Mouse (Mus musculus) erythroid progenitor cell, adult 5-6 weeks (primary cell): Measurements from ENCODE around the gene Nr1i3. TPM values are rescaled to one million over a fixed set of nuclear protein-coding genes. Genes with fewer than 3 reads are reported as not detected.

Source experiments
- ATAC-seq: replicated peaks from 2 replicates; pipeline ENCODE4 v1.8.0; 2016; ENCODE audit warnings: moderate number of reproducible peaks, mild to moderate bottlenecking, moderate TSS enrichment, inconsistent platforms; ENCODE audit not compliant: poor library complexity, low FRiP score, severe bottlenecking
- total RNA-seq, 2 experiments: library from RNA; stranded (forward) in 1 of 2; stranded (reverse) in 1 of 2; fragments of 150-400 nt in 1 of 2; fragments of 186-747, 209-891 nt in 1 of 2; gene quantifications; 2 replicates each; pipeline versions ENCODE4 v1.2.3 to v1.2.4; 2015 to 2017; ENCODE audit warnings: low replicate concordance in 2 of 2

Gene Nr1i3
- total RNA-seq (2015; ENCODE audit: low replicate concordance) (not detected in 2 replicates), total RNA-seq (2017; ENCODE audit: low replicate concordance) (0.39 TPM in 1 of 2 replicates, not detected in the other)

DNA sequence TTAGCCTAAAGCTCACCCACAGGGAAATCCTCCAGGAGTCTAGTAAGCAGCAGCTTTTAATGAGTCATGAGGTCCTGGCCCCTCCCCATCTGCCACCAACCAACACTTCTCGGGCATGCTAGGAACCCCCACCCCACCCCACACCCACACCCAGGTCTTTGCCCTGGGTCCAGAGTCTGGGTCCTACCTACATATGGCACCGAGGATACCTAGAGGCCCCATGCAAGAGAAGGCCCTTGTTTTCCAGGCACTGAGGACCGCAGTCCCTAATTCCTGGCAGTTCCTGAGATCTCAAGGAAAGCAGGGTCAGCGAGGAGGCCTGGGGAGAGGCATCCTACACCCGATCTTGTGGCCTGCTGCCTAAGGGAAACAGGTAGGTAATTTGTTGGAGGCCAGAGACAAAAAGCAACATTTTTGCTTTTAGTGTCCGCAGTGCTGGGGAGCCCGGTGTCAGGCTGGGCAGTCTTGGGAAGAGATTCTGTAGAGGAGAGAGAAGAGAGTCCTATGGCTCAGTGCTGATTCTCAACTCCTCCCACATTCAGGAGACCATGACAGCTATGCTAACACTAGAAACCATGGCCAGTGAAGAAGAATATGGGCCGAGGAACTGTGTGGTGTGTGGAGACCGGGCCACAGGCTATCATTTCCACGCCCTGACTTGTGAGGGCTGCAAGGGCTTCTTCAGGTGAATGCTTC is at the start of gene Nr1i3:
Gene Nr1i3, plus strand, starts transcription at position 170 of the 696 bp plus-strand sequence.
- ATAC-seq = no peak

DNA sequence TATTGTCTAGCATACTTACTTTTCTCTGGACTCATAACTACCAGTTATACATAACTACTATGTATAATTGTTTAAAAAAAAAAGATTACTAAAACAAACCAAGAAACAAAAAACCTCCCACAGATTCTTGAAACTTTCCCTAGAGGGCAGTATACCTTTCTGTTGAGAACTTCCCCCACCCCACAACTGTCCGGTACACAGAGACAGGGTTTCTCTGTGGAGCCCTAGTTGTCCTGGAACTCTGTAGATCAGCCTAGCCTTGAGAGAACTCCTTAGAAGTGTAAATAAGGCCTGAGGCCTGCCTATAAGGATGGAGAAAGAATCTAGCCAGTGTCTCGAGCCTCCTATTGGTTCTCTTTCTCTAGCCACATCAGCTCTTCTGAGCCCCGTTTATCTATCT is 49.5 kb upstream of the Nr1i3 start:
- ATAC-seq = no peak

DNA sequence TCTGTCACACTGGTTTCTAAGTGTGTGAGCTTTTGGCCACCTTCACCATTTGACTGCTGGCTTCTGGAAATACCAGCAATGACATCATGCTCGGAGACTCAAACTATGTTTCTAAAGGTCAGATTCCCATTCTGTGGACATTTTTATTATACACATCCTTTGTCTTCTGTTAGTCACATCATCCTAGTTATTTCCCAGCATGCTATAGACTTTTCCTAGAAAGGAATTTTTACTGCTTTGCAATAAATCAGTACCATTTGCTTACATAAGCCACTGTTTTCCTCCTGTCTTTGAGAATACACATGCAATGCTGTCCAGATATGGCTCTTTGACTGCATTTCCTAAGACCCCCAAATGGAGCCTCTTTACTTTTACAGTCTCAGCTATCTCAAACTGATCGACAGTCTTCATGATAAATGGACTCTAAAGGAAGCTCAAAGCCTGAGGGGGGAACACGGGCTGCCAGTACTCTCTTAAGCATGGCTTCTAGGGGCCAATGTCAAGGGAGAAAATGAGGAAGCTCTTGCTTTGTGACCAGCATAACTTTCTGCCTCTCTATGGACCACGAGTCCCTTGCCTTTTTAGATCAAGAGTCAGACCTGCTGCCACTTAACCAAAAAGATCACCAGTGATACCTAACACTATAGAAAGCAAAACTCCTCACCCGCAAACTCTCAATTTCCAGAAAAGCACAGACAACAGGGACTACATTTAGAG is 48.0 kb upstream of the Nr1i3 start:
- no peak for ATAC-seq

DNA sequence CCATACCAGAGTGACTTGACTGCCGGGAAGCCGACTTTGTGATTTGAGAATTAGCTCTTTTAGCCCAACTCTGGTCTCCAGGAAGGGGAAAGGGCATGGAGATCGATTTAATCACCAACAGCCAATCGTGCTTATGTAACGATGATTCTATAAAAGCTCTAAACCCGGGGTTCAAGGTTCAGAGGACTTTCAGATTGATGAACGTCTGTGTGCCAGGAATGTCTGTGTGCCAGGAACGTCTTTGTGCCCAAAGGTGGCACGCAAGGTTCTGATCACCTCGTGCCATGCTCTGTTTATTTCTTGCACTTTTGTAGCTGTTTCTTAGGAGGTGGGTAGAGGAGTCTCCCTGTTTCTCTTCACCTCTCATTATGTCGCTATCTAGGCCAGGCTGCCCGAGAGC is 44.9 kb upstream of the Nr1i3 start:
- ATAC-seq = no peak

DNA sequence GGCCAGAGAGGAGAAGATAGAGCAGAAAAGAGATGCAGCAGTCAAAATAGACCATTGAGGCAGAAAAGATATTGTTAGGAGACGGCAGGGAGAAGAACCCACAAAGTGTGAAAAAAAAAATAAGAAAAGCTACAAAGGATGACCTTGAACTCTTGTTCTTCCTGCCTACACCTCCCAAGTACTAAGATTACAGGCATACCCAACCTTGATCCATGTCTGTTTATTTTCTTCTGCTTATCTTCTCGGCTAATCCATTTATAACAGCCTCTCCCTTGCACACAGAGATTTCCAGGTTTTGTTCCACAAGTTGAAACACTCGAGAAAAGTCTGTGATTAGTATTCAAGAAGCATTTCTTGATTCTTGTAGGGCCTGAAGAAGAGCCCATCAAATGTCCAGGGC is 43.9 kb upstream of the Nr1i3 start:
- no peak for ATAC-seq

DNA sequence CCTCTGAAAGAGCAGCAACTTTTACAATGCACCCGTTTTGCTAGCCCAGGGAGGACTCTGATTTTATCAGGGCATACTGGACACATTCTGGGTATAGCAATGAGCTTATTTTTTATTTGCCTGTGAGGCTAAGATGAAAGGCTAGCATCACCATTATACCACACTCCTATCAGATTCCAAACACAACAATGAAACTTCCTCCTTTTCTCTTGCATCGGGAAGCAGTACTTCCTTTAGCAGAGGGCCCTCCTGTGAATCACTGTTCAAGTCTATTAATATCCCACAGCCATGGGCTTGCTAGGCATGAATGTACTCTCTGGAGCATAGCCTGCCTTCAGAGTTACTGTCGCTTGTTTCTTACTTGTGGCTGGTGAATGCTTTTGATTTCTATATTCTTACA is 42.6 kb upstream of the Nr1i3 start:
- no peak for ATAC-seq

DNA sequence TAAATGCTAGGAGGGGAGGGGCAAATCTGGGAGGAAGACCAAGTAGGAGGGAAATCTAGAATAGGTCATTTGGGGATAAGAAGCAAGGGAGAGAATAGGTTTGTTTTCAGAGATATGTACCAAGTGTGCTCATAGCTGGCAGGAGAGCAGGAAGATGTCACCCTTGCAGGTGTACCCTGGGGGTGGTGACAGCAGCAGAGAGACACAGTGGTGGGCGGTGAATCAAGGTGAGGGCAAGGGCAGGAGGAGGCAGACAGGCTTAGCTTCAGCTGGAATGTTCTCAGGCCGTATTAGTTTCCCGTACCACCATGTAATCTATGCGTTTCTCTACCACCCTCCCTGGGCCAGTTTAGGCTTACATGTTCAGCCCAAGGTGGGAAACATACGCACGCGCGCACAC is 41.0 kb upstream of the Nr1i3 start:
- ATAC-seq = no peak

DNA sequence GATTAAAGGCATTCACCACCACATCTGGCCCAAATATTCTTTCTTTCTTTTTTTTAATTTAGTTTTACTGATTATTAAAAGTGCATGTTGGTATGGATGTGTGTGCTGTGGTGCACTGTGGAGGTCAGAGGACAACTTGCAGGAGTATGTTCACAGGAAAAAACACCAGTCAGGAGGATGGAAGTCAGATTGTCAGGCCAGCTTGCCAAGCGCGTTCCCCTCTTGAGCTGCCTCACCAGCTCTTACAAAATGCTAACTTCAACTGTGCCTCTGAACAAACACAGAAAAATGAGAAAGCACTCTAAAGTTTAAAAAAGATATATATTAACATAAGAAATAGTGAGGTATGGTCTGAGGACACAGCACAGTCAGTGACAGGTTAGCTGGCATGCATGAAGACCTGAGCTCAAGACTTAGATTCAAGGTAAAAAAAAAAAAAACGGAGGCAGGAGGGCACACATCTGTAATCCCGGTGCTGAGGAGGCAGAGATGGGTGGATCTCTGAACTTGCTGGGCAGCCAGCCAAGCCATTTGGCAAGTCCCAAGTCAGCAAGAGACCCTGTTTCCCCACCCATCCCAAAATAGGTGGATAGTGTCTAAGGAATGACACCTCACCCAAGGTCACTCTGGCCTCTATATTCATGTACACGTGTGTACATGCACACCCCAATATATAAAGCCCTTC is 34.1 kb upstream of the Nr1i3 start:
- no peak for ATAC-seq

DNA sequence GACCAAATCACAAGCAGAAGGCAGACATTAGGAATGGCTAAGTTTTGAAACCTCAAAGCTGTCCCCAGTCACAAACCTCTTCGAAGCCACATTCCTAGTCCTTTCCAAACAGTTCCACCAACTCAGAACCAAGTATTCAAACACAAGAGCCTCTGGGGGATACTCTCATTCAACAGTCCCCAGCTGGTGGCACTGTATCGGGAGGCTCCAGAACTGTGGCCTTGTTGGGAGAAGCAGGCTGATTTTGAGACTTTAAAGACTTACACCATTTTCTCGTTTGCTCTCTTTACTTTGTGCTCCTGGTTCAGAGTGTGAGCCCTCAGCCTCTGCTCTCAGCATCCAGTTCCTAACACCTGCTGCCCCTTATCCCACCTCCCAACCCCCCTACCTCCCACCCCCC is 30.7 kb upstream of the Nr1i3 start:
- no peak for ATAC-seq

DNA sequence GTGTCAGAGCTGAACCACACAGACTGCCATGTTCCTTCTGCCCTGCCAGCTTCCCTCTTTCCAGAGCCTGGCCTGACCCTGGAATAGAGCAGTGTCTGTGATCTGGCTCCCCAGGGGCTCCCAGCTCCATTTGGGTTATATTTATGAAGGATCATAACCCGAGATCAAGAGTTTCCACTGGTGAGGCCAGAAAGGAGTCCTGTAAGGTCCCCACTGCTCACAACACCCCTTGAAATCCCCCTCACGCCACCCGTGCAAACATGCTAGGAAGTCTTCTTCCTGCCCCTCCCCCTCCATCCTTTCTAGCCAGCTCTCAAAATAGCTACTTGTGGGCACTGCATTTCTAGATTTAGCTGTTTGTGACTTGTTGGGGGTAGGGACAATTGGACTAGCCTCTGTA is 30.1 kb upstream of the Nr1i3 start:
- no peak for ATAC-seq

DNA sequence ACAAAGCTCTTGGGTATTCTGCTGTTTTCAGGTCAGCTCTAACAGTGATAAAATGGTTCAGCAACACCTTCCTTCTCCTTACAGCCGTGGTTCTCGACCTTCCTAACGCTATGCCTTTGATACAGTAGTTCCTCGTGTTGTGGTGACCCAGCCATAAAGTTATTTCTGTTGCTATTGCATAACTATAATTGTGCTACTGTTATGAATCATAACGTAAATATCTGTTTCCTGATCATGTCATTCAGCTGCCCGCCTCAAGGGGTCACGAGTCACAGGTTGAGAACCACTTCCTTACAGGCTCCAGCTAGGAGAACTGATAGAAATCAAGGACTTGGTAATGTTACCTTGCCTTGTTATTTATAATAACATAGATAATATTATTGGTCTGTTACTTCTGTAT is 29.5 kb upstream of the Nr1i3 start:
- no peak for ATAC-seq

DNA sequence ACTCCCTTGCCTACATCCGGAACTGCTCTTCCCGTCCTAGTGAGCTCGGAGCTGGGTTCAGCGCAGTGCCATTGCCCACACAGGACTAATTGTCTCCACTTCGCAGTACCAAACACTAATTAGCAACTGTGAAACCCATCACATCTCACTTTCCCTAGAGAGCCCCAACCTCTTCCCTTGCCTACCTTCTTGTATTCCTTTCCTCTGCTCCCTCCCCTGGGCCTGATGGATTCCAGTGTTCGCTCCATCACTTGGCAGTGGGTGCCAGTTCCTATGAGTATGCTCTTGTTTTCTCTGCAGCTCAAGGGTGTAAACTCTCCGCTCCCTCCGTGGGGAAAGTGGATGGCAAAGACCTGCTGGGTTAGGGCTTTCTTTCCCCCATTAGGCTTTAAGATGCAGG is 28.1 kb upstream of the Nr1i3 start:
- no peak for ATAC-seq

DNA sequence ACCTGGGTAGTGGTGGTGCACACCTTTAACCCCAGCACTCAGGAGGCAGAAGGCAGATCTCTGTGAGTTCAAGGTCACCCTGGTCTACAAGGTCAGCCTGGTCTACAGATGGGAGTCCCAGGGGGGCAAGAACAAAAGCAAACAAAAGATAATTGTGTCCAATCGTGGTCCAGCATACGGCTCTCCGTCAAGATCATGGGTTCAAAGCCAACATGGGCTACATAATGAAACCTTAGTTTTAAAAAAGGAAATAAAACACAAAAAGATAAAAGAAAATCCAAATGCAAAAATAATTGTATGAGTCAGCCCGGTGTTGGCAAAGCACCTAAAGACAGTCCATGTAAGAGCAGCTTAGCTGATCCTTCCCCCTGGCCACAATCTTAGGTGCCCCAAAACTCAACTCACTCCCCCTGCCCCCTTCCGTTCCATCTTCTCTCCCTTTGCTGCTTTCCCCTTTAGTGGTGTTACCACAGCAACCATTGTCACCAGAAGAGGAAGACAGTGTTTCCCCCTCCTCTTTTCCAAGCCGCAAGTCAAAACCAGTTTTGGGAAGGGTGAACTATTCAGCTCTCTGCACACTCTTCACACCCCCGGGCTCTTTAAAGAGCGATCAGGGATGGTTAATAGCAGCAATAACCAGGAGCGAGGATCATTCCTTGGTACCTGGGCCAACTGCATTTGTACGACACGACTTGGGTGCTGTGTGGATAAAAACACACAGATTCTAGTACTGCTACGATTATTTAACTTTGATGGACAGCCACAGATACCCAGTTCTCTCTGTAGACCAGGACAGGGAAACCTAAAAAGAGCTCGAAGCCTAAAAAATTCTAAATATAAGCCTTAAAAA is 25.7 kb upstream of the Nr1i3 start:
- no peak for ATAC-seq

DNA sequence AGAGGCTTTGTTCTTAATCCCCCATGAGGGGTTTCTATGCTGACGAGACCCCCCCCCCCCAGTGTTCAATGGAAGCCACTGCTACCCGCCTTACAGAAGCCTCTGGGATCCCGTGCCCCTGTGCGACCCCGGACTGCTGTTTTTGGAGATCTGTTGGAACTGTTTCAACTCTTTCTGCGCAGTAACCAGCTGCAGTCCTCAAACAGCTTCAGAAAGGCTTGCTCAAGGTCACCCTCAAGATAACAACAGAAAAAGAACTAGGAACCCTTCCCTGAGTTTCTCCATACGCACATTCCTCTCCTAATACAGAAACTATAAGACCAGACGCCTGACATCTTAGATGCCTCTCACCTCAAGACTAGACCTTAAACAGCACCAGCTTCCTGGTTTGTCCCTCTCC is 24.7 kb upstream of the Nr1i3 start:
- no peak for ATAC-seq

DNA sequence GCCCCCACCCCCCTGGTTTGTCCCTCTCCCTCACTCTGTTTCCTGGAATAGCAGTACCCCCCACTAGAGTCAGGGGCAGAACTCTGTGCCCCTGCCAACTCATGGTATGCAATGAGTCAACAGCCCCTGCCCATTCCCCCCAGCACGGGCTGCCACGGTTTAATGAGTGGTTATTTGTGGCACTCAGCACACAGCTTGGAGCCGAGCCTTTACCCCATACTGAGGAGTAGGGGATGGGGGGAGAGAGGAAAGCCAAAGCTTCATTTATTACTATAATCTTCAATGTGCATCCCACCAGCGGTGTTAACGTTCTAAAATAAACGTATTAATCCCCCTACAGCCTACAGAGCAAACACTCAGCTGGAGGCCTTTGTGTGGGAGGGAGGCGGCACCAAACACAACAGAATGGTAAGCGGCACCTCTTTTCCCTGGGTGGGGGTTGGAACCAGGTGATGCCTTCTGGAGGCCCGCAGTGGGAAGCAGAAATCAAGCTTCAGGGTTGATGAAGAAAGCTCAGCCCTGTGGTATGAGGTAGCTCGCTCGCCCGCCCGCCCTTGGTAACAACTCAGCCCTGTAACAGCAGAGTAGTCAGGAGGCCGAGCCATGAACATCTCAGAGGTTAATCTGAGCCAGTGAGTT is 24.2 kb upstream of the Nr1i3 start:
- no peak for ATAC-seq

DNA sequence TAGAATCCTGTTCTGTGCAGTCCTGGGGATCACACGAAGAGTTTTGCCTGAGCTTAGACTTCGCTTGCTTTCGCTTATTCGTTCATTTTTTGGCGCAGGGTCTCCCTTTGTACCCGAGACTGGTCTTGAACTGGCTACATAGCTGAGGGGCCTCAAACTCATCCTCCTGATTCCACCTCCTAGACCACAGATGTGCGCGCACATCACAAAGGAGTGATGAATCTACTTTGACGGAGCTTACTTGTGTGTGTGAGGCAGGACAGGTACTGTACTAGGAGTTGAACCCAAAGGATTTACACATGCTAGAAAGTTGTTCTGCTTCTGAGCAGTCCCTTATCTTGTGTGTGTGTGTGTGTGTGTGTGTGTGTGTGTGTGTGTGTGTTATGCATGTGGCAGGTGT is 22.9 kb upstream of the Nr1i3 start:
- no peak for ATAC-seq

DNA sequence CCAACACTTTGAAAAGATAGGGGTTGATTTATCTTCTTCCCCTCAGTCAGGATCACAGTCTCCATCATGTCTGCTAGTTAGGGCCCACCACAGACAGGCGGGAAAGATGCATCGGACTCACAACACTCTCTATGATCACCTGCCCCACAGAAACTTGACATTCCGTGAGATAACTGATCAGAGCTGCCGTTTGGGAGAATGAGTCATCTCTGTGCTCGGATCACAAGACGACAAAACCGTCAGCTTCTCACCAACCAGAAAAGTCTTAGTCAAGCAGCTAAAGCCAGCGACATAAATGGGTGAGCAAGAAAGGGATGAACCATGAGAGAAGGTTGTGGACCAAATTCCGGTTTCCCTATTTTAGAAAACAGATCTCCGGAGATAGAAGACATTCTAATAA is 21.5 kb upstream of the Nr1i3 start:
- no peak for ATAC-seq

DNA sequence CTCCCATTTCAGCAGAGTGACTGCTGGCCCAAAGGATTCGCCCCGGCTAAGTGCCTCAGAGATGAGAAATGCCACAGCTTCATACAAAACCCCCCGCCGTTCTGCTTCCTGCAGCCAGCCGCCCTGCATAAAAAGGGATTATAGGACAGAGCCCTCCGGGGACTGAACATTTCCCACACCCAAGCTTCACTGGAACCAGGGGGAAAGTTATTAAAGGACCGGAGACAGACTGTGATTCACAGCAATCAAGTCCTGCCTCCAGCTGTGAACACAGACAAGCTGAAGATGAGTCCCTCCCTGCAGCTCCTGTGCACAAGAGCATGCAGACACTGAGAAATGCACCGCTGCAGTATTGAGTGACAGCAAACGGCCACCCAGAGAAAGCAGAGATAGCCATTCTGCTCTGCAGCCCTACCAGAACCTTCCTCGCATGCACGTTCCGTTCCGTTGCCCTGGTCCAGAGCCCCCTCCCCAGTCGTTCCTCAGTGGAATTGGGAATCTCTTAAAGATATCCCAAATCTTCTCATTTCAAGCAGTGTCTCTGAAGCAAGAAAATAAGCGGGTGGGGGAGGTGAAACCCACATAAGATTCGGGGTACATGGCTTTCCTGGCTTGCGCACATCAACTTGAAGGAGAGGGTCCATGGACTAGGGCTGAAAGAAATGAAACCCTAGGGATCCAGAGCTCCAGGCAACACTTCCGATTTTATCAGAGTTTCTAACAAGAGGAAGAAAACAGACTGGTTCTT is 20.5 kb upstream of the Nr1i3 start:
- no peak for ATAC-seq
